22 mouse cellular contexts compared by ENCODE assay signal in the genomic region with DNA sequence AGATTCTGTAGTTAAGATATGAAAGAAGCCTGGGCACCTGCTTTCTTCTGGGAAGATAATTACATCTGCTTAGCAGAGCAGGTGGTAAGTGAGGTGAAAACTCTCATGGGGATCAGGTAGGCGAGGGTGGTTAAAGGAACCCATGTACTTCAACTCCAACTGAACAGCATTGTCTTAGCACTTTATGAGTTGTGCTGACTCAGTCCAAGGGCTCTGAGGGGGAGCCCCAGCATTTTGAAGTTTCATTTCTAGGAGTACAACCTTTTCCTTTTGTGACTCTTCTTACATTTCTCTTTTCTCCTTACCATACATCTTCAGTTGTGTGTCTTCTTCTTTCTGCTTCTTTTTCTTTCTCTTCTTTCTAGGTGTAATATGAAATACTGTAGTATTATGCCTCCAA. TPM values are rescaled to one million over a fixed set of nuclear protein-coding genes. Genes with fewer than 3 reads are reported as not detected.
"Had no signal": no experiment of that assay in that cellular context is flagged by ENCODE, and none has a peak within 500 bp of the region (broad histone marks: within the 10 kb centered on the region; RNA-seq: fewer than 3 reads in every experiment).

No protein-coding gene starts in this region.

- H3K27ac ChIP-seq: left cerebral cortex, adult 2 months; limb, embryonic 12.5 days; limb, embryonic 15.5 days; liver, embryonic 14.5 days; lung, embryonic 15.5 days; neural tube, embryonic 13.5 days; stomach, embryonic 15.5 days had no signal

- H3K4me3 ChIP-seq: left cerebral cortex, adult 2 months; limb, embryonic 12.5 days; limb, embryonic 15.5 days; lung, embryonic 15.5 days; megakaryocyte, embryonic 14.5 days; neural tube, embryonic 13.5 days; stomach, embryonic 15.5 days had no signal

- DNase-seq: kidney, adult 18-20 months; kidney, adult 9 months; kidney, postnatal 14 days; kidney, postnatal 4 days; layer of hippocampus, postnatal 36 days; left cerebral cortex, postnatal 4 days; liver, postnatal 0 days; lung, postnatal 10 days; lung, postnatal 36 days; midbrain, embryonic 14.5 days; right cerebral cortex, postnatal 4 days; thymus, postnatal 25 days had no signal

- H3K9me3 ChIP-seq: limb, embryonic 12.5 days; limb, embryonic 15.5 days; lung, embryonic 15.5 days; megakaryocyte, embryonic 14.5 days; neural tube, embryonic 13.5 days; stomach, embryonic 15.5 days had no signal

- H3K9ac ChIP-seq: limb, embryonic 12.5 days; limb, embryonic 15.5 days; liver, embryonic 14.5 days; liver, postnatal 0 days; lung, embryonic 15.5 days; neural tube, embryonic 13.5 days; stomach, embryonic 15.5 days had no signal

- H3K36me3 ChIP-seq: limb, embryonic 12.5 days; limb, embryonic 15.5 days; lung, embryonic 15.5 days; neural tube, embryonic 13.5 days; stomach, embryonic 15.5 days had no signal

- H3K4me1 ChIP-seq: limb, embryonic 12.5 days; limb, embryonic 15.5 days; lung, embryonic 15.5 days; neural tube, embryonic 13.5 days; stomach, embryonic 15.5 days had no signal

- H3K4me2 ChIP-seq: limb, embryonic 12.5 days; limb, embryonic 15.5 days; liver, embryonic 11.5 days; lung, embryonic 15.5 days; midbrain, embryonic 11.5 days; neural tube, embryonic 13.5 days; stomach, embryonic 15.5 days had no signal

- H3K27me3 ChIP-seq: limb, embryonic 12.5 days; limb, embryonic 15.5 days; lung, embryonic 15.5 days; megakaryocyte, embryonic 14.5 days; neural tube, embryonic 13.5 days; stomach, embryonic 15.5 days had no signal

RNA-seq across cellular contexts. Expression of gene Il7r, which starts 5.2 kb away (rescaled TPM):
- polyA plus RNA-seq: midbrain, embryonic 14.5 days had no signal
